Mouse (Mus musculus) neutrophil, adult 83 days (primary cell): ENCODE results near the gene Osbpl2. TPM values are rescaled to one million over a fixed set of nuclear protein-coding genes. Genes with fewer than 3 reads are reported as not detected.

Experiments used
- total RNA-seq, 2 experiments: library from RNA; stranded (reverse); gene quantifications; one replicate each; pipeline ENCODE4 v1.2.4; 2023

The Osbpl2 gene
- total RNA-seq = 10 to 100 TPM; 63.3 to 75.7 TPM

DNA sequence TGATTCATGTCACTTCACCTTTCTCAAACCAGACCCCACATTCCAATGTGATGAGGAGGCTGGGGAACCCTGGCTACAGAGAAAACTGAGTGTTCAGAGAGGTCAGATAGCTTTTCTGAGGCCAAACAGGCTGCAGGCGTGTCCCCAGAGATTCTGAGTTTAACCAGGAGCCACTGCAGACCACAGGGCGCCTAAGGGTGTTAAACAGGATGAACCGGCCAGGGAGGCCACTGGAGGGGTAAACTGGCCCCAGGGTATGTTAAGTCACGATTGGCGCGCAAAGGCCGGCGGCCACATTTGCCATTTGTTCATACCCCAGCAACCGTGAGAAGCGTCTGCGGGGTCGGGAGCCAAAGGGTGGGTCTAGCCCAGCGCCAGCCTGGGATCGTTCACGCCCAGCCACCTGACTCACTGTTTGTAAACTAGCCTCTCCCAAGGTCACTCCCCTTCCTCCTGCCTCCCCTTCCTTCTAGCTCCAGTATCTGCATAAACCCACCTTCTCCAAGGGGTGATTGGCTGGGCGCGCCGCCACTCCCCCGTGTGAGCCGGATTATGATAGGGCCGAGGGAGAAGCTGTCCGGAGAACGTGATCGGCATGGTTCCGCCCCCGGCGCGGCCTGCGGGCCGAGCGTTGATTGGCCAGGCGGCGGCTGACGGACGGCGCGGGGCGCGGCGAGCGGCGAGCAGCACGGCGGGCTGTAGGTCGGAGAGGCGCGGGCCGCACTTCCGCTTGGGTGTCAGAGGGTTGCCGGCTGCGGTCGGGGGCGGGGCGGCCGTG, at the start of gene Osbpl2:
TSS of gene Osbpl2 (plus strand) at position 646 of the 778 bp plus-strand sequence.

DNA sequence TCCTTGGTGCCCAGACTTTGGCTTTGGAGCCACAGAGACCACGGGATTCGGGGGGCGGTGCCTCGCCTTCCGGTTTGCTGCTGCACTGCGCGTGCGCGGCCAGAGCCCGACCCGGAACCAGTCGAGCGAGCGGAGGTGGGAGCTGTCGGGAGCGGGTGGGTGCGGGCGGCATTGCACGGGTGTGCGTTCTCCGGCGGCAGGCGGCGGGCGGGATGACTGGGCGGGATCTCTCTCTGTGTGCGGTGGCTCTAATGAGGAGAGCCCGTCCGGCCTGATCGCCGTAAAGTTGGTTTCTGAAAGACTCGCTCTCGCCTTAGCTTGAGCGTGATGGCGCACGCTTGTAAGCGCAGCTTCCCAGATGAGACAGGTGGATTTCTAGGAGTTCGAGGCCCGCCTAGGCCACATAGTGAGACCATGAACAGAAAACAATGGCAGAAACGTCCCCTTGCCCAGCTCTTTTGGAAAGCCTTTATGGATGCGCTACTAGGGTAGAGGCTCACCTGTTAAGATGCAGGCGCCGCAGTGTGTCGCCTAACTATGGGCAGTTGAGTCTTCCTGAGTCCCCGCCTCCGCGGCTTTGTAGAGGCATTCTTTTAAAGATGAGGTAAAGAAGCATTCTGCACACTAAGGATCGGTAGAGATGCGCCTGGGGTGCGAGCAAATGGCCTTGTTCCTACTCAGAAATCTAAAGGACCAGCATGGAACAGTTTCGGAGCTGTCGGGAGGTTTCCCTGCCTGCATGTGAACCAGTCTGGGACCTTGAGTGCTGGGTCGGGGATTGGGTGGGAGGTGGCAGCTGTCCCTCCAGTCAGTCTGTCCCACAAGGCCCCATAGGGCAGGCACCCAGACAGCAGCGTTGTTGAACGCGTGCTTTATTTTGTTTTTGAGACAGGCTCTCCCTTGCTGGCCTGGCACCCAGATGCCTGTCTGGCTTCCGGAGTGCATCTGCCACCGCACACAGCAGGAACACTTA, 48.3 kb upstream of the Osbpl2 start, which contains the start of gene Mtg2:
TSS of gene Mtg2 (plus strand) at position 108 of the 973 bp plus-strand sequence.

DNA sequence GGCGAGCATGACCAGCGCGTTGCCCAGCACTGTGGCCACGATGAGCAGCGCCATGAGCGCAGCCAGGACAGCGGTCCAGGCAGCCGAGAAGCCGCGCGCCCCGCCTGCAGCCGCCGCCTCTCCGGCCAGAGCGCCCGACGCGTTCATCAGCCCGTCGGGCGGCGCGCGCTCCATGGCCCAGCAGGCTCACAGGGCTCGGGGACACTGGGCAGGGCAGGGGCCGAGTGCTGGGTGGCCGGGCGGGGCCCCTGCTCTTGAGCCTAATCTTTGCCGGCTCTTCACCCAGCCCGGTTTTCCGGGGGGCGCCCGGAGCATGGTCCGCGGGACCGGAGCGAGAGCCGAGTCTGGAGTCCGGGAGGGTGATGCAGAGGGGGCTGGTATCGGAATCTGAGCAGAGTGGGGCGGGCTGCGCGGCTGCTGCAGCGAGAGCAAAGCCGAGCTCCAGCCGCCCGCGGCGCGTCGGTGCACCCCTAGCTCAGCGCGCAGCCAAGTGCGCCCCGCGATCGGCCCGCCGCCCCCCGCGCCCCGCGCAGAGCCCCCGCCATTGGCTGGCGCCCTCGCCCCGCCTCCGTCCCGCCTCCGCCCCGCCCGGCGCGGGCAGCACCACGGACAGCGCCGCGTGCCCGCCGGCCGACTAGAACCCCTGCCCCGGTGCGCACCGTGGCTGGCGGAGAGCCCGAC, 15.0 kb upstream of the Osbpl2 start, which contains the start of gene Hrh3:
TSS of gene Hrh3 (minus strand) at position 511 of the 681 bp plus-strand sequence.

DNA sequence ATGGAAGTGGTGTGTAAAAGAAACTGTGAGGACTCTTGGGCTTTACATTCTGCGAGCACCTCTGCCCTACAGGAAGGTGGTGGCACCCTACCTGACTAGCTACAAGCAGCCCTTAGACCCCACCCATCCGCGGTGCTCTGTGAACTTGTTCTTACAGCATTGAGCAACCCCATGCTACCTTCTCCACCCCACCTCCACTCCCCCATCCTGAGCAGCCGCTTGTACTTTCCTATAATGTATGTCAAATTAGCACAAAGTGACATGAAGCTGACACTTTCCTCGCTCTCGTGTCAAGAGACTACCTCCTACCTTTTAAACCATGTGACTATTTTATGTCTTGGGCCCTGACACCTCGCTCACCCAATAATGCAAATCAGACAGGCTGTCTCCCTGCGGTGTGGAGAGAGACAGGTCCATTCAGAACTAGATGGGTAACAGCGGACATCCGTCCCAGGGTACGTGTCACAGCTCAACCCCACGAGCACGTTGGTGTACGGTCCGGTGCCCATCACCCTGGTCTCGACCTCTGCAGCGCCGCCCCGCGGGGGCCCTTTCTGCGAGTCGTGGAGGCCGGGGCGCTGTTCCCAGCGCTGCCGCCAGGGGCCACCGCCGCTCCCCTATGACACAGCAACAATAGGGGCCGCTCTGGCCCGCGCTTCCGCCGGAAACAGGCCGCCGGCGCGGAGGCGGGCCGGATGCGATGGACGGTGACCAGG, 51.9 kb downstream of the Osbpl2 start, which contains the start of gene Adrm1:
TSS of gene Adrm1 (plus strand) at position 680 of the 716 bp plus-strand sequence.

Other genes with a start within 250 kb of the Osbpl2 start
- gene Taf4, start 142.7 kb upstream of the Osbpl2 start, total RNA-seq = 10 to 100 TPM; 32.3 to 34.4 TPM
- 10 to 100 TPM; 17.5 to 19.0 TPM for gene Lsm14b, start 94.3 kb upstream of the Osbpl2 start, total RNA-seq
- gene Psma7, start 76.9 kb upstream of the Osbpl2 start, total RNA-seq = 100 to 1,000 TPM; 143 to 147 TPM
- 1 to 10 TPM; 3.6 to 5.1 TPM for gene Ss18l1, start 76.8 kb upstream of the Osbpl2 start, total RNA-seq
- gene Mtg2, start 48.7 kb upstream of the Osbpl2 start, total RNA-seq = 1 to 10 TPM; 8.8 to 9.8 TPM
- not detected for gene Hrh3, start 14.8 kb upstream of the Osbpl2 start, total RNA-seq
- 10 to 100 TPM; 65.2 to 68.4 TPM for gene Adrm1, start 52.2 kb downstream of the Osbpl2 start, total RNA-seq
- gene Lama5, start 106.6 kb downstream of the Osbpl2 start, total RNA-seq = under 1 TPM; 0.13 to 0.93 TPM
- 100 to 1,000 TPM; 572 to 585 TPM for gene Rps21, start 138.1 kb downstream of the Osbpl2 start, total RNA-seq
- 10 to 100 TPM; 26.3 to 28.2 TPM for gene Cables2, start 154.2 kb downstream of the Osbpl2 start, total RNA-seq
- gene Rbbp8nl, start 170.6 kb downstream of the Osbpl2 start, total RNA-seq = not detected
- not detected for gene Gata5, start 215.4 kb downstream of the Osbpl2 start, total RNA-seq